Mouse (Mus musculus) CH12.LX (cell line): ENCODE data around the gene Pfas.

Source experiments
- POLR2A ChIP-seq: IDR thresholded peaks from 2 replicates; pipeline ENCODE4 v1.6.1; 2011; ENCODE audit warnings: low read depth, mild to moderate bottlenecking, improper control_type of control experiment, low read length
- SIN3A ChIP-seq: IDR thresholded peaks from 2 replicates; pipeline ENCODE4 v1.6.1; 2012; ENCODE audit warnings: low read length, improper control_type of control experiment, inconsistent platforms
- TBP ChIP-seq: conservative IDR thresholded peaks from 2 replicates; pipeline ENCODE4 v1.6.1; 2011; ENCODE audit warnings: low read depth, low read length, improper control_type of control experiment
- ZC3H11A ChIP-seq: IDR thresholded peaks from 2 replicates; pipeline ENCODE4 v1.6.1; 2012; ENCODE audit warnings: low read depth, mild to moderate bottlenecking, inconsistent platforms, low read length, improper control_type of control experiment

DNA sequence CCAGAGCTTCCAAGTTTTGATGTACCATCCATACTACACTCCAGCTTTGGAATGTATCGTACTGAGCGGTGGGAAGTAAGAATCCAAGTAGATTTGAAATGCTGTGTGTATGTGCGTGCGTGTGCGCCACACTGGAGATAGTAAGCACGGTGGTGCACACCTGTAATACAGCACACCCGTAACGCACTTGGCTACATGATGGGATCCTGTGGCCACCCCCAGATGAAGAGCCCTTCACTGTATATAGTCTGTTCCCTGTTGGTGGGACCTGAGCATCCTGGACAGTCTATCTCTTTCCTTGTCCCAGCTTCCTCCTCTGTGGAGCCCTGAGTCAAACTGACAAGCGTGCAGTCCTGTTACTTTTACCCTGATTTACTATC, 38.1 kb upstream of the Pfas start:
- TF ChIP-seq ZC3H11A = no peak
- TF ChIP-seq SIN3A = no peak
- no peak for TF ChIP-seq TBP
- TF ChIP-seq POLR2A = no peak
